Mouse (Mus musculus): ENCODE measurements at regions not wholly inside any gene's neighbourhood (a gene's known extent, or its start where the extent isn't known, plus 50 kb on each side); places are given as distances from the start of the nearest gene placed in this dataset.

DNA sequence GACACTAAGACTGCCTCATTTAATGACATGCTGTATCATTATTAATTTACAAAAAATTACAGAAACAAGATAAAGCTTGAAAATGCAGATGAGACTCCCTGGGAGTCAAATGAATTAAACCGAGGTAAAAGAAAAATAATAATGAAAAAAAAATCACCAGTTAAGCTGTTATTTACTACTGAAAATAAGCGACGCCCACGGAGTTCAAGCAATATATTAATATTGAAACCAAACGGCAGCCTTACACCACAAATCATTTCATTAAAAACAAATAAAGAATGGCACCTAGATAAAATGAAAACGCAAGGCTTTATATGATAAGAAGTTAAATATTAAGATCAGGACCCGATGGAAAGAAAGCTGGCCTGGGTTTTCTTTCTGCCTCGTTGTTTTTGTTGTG, 211.9 kb upstream of the Spdye4c start:
- 87% methylated on average over 8 of the region's 8 CpGs for WGBS
- H3K4me3 ChIP-seq (ENCODE audit: low read depth, low read length), result no peak overlapping the region

DNA sequence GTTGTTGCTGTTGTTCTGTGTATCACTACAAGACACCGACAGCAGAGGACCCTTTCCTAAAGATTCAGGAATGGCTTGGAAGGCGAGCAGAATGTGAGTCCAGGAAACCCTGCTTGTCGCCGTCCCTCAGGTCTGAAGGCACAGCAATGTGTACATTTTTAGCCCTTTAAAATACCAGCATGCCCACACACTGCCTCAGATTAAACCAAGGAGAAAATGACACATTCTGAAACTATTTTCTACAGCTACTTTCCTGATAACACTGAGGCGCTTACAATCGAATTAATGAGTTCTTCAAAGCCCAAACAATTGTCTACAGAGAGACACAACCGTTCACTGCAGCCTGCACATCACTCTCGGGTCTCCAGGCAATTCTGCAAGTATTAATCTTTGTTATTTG, 211.5 kb upstream of the Spdye4c start:
- H3K4me2 ChIP-seq (replicated peaks; ENCODE audit: low read depth, low read length), result no peak overlapping the region
- no peaks in the 10 kb centered on the region for H3K36me3 ChIP-seq (ENCODE audit: control insufficient read depth, insufficient read depth, low read length)
- no peaks in the 10 kb centered on the region for H3K4me1 ChIP-seq (replicated peaks; ENCODE audit: control insufficient read depth, insufficient read depth, low read length)
- H3K27ac ChIP-seq (ENCODE audit: low read depth, low read length), result no peak overlapping the region
- ATAC-seq (ENCODE audit: low FRiP score) (no peak), DNase-seq (ENCODE audit: low spot score) (no peak)
- H3K9ac ChIP-seq (ENCODE audit: low read depth, low read length), result no peak overlapping the region
- H3K9me3 ChIP-seq (ENCODE audit: control insufficient read depth, low read length), result no peaks in the 10 kb centered on the region
- no peaks in the 10 kb centered on the region for H3K27me3 ChIP-seq (ENCODE audit: control insufficient read depth, insufficient read depth, low read length)
- no peak overlapping the region for H3K4me3 ChIP-seq (ENCODE audit: low read depth, low read length)
- WGBS, result 59% methylated on average over 8 of the region's 8 CpGs

More for the DNA sequence above, 211.9 kb upstream of the Spdye4c start:
- H3K9ac ChIP-seq (ENCODE audit: low read depth, low read length), result no peak overlapping the region
- DNase-seq (ENCODE audit: low spot score), result no peak
- no peak overlapping the region for H3K27ac ChIP-seq (ENCODE audit: low read depth, low read length)
- no peaks in the 10 kb centered on the region for H3K4me1 ChIP-seq (replicated peaks; ENCODE audit: control insufficient read depth, insufficient read depth, low read length)
- H3K9me3 ChIP-seq (ENCODE audit: control insufficient read depth, low read length), result no peaks in the 10 kb centered on the region
- no peaks in the 10 kb centered on the region for H3K36me3 ChIP-seq (ENCODE audit: control insufficient read depth, insufficient read depth, low read length)
- ATAC-seq (ENCODE audit: low FRiP score), result no peak
- no peak overlapping the region for H3K4me2 ChIP-seq (replicated peaks; ENCODE audit: low read depth, low read length)
- H3K27me3 ChIP-seq (ENCODE audit: control insufficient read depth, insufficient read depth, low read length), result no peaks in the 10 kb centered on the region

DNA sequence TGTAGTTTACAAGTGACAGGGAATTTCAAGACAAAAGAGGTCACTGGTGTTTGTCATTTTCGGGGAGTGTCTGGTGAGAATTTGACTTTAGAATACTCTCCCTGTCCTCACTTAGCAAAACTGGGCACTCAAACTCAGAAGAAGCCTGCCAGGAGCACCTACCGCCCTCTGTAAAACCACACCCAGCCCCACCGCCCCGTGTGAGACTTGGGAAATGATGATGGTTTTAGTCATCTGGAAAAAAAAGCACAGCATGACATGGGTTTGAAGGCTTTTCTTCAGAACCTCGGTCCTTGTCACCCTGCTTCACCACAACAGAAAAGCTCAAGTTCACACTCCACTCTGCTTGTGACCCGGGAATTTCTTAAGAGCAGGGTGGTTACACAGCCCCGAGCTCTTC, 210.4 kb upstream of the Spdye4c start:
- Histone ChIP-seq H3K27ac (ENCODE audit: low read depth, low read length) (no peak overlapping the region), H3K9me3 (ENCODE audit: control insufficient read depth, low read length) (no peaks in the 10 kb centered on the region)
- WGBS, result 47% methylated on average over 7 of the region's 7 CpGs

DNA sequence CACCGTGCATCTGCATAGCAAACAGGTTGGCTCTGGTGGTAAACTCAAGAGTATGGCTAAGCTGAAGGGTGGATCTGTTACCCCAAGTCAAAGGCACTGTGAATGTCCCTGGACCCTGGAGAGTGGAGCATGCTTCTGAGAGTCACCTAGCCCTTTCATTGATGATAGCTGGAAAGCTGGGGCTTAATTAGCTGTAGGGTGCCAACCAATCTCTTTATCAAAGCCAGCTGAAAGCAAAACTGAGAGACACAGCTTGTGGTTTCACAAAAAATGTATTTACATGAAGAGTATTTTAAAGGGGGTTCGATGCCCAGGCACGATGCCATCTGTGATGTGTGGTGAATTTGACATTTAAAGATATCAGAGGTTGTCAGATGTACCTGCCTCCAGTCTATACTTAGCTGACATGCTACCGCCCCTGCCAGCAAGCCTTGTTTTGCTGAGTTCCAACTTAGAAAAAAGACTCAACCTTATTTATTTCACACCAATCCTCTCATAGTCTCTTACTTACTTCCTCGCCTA, 209.3 kb upstream of the Spdye4c start:
- Histone ChIP-seq H3K4me2 (replicated peaks; ENCODE audit: low read depth, low read length) (no peak overlapping the region), H3K36me3 (ENCODE audit: control insufficient read depth, insufficient read depth, low read length) (no peaks in the 10 kb centered on the region), H3K9ac (ENCODE audit: low read depth, low read length) (no peak overlapping the region), H3K27me3 (ENCODE audit: control insufficient read depth, insufficient read depth, low read length) (no peaks in the 10 kb centered on the region), H3K9me3 (ENCODE audit: control insufficient read depth, low read length) (no peaks in the 10 kb centered on the region), H3K27ac (ENCODE audit: low read depth, low read length) (no peak overlapping the region), H3K4me1 (replicated peaks; ENCODE audit: control insufficient read depth, insufficient read depth, low read length) (no peaks in the 10 kb centered on the region), H3K4me3 (ENCODE audit: low read depth, low read length) (no peak overlapping the region)
- DNase-seq (ENCODE audit: low spot score) (no peak), ATAC-seq (ENCODE audit: low FRiP score) (no peak)
- WGBS, result 82% methylated on average over 5 of the region's 5 CpGs

More for the DNA sequence above, 210.4 kb upstream of the Spdye4c start:
- Histone ChIP-seq H3K27me3 (ENCODE audit: control insufficient read depth, insufficient read depth, low read length) (no peaks in the 10 kb centered on the region), H3K9ac (ENCODE audit: low read depth, low read length) (no peak overlapping the region), H3K36me3 (ENCODE audit: control insufficient read depth, insufficient read depth, low read length) (no peaks in the 10 kb centered on the region), H3K4me1 (replicated peaks; ENCODE audit: control insufficient read depth, insufficient read depth, low read length) (no peaks in the 10 kb centered on the region), H3K4me2 (replicated peaks; ENCODE audit: low read depth, low read length) (no peak overlapping the region), H3K4me3 (ENCODE audit: low read depth, low read length) (no peak overlapping the region)
- DNase-seq (ENCODE audit: low spot score), result no peak
- ATAC-seq (ENCODE audit: low FRiP score), result no peak

DNA sequence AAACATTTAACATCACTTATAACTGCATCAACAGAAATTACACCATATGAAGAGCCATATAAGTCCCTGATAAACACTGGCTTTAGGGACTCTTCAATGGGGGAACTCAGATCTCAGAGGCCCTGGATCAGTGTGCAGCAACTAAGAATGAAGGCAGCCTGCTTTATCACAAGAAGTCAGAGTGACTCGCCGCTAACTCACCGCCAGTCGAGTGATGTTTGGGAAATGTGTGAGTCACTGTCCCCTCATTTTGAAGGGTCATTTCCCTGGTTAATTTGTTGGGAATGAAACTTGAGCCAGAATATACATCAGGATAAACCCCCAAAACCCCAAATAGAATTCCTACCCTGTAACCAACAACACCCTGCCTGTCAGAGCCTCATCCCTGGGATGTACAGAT, 208.5 kb upstream of the Spdye4c start:
- H3K9me3 ChIP-seq (ENCODE audit: control insufficient read depth, low read length), result no peaks in the 10 kb centered on the region
- H3K4me1 ChIP-seq (replicated peaks; ENCODE audit: control insufficient read depth, insufficient read depth, low read length), result no peaks in the 10 kb centered on the region
- H3K36me3 ChIP-seq (ENCODE audit: control insufficient read depth, insufficient read depth, low read length), result no peaks in the 10 kb centered on the region
- H3K27me3 ChIP-seq (ENCODE audit: control insufficient read depth, insufficient read depth, low read length), result no peaks in the 10 kb centered on the region
- H3K4me2 ChIP-seq (replicated peaks; ENCODE audit: low read depth, low read length), result no peak overlapping the region
- H3K4me3 ChIP-seq (ENCODE audit: low read depth, low read length), result no peak overlapping the region
- WGBS, result 87% methylated on average over 4 of the region's 4 CpGs
- ATAC-seq (ENCODE audit: low FRiP score) (no peak), DNase-seq (ENCODE audit: low spot score) (no peak)
- H3K9ac ChIP-seq (ENCODE audit: low read depth, low read length), result no peak overlapping the region
- no peak overlapping the region for H3K27ac ChIP-seq (ENCODE audit: low read depth, low read length)

- Histone ChIP-seq H3K27me3 (ENCODE audit: control insufficient read depth, insufficient read depth, low read length) (no peaks in the 10 kb centered on the region), H3K4me1 (replicated peaks; ENCODE audit: control insufficient read depth, insufficient read depth, low read length) (no peaks in the 10 kb centered on the region), H3K9me3 (ENCODE audit: control insufficient read depth, low read length) (no peaks in the 10 kb centered on the region), H3K36me3 (ENCODE audit: control insufficient read depth, insufficient read depth, low read length) (no peaks in the 10 kb centered on the region), H3K4me3 (ENCODE audit: low read depth, low read length) (no peak overlapping the region), H3K9ac (ENCODE audit: low read depth, low read length) (no peak overlapping the region), H3K27ac (ENCODE audit: low read depth, low read length) (no peak overlapping the region), H3K4me2 (replicated peaks; ENCODE audit: low read depth, low read length) (no peak overlapping the region)
- DNase-seq (ENCODE audit: low spot score), result no peak
- ATAC-seq (ENCODE audit: low FRiP score), result no peak
- WGBS, result 76% methylated on average over 10 of the region's 10 CpGs
Measured at GRCm38 (mm10) chr2:128384612-128385011, 206.4 kb upstream of the Spdye4c start.

DNA sequence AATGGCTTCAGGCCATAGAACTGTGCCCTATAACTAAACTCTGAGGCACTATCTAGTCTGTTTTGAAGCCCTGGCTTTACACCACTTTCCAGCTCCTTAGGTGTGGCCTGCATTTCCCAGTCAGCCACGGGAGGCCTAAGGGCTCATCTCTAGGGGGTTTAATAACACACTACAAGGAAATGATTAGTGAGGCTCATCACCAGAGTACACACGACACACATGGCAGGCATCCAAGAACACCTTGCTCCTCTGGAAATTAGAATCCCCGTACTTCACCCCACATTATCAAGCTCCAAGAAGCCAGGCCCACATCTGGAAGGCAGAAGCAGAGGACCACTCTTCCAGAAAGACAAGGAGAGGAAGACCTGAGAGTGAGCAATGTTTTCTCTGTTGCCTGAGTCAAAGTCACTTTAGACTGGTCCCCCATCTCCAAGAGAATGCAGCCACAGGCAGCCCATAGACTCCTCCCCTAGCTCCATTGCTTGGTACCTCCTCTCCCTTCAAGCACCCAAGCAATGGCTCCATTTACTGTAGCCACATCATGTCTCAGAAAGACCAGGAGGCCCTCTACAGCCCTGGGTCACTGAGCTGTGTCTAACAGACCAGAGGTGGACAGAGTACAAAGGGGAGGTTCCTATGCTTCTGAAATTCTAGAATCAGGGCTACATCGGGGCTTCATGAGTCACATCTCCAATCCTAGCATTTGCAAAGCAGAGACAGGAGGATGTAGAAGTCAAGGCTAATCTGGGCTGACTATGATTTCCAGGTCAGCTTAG, 204.0 kb upstream of the Spdye4c start:
- Histone ChIP-seq H3K4me1 (replicated peaks; ENCODE audit: control insufficient read depth, insufficient read depth, low read length) (no peaks in the 10 kb centered on the region), H3K4me2 (replicated peaks; ENCODE audit: low read depth, low read length) (no peak overlapping the region), H3K27ac (ENCODE audit: low read depth, low read length) (no peak overlapping the region), H3K36me3 (ENCODE audit: control insufficient read depth, insufficient read depth, low read length) (no peaks in the 10 kb centered on the region), H3K9ac (ENCODE audit: low read depth, low read length) (no peak overlapping the region), H3K4me3 (ENCODE audit: low read depth, low read length) (no peak overlapping the region), H3K9me3 (ENCODE audit: control insufficient read depth, low read length) (no peaks in the 10 kb centered on the region), H3K27me3 (ENCODE audit: control insufficient read depth, insufficient read depth, low read length) (no peaks in the 10 kb centered on the region)
- 75% methylated on average over 4 of the region's 4 CpGs for WGBS
- ATAC-seq (ENCODE audit: low FRiP score) (no peak), DNase-seq (ENCODE audit: low spot score) (no peak)

DNA sequence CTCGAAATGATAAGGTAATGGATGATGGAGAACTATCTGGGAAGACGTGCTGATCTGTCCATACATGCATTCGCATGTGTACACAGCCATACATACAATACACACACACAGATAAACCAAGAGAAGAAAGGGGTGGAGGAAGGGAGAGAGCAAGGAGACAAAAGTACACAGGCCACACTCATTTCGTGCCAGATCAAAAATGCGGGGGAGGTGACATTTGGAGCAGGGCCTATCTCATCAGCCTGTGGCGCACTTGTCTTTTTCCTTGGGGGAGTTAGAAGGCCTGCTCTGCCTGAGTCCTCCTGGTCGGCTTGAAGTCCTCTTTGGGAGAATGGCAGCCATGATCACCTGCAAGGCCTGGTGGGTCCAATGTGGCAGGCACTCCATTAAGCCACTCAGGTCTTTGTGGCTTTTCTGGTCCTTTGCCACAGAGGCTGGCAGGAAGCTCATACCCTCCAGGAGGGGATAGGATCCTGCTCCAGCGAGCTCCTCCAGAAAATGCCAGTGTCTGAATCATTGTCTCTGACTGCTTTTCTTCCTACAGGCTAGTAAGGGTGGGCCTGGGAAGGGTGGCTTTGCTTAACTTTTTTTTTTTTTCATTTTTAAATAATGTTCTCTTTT, 203.0 kb upstream of the Spdye4c start:
- no peak for DNase-seq (ENCODE audit: low spot score)
- no peak overlapping the region for H3K9ac ChIP-seq (ENCODE audit: low read depth, low read length)
- H3K36me3 ChIP-seq (ENCODE audit: control insufficient read depth, insufficient read depth, low read length), result no peaks in the 10 kb centered on the region
- no peak for ATAC-seq (ENCODE audit: low FRiP score)
- no peaks in the 10 kb centered on the region for H3K9me3 ChIP-seq (ENCODE audit: control insufficient read depth, low read length)
- no peak overlapping the region for H3K4me2 ChIP-seq (replicated peaks; ENCODE audit: low read depth, low read length)
- WGBS, result 78% methylated on average over 8 of the region's 8 CpGs
- no peak overlapping the region for H3K27ac ChIP-seq (ENCODE audit: low read depth, low read length)
- H3K4me3 ChIP-seq (ENCODE audit: low read depth, low read length), result no peak overlapping the region
- H3K27me3 ChIP-seq (ENCODE audit: control insufficient read depth, insufficient read depth, low read length), result no peaks in the 10 kb centered on the region
- no peaks in the 10 kb centered on the region for H3K4me1 ChIP-seq (replicated peaks; ENCODE audit: control insufficient read depth, insufficient read depth, low read length)

Data from hindbrain, embryonic 11.5 days (tissue).